In the genomic region with DNA sequence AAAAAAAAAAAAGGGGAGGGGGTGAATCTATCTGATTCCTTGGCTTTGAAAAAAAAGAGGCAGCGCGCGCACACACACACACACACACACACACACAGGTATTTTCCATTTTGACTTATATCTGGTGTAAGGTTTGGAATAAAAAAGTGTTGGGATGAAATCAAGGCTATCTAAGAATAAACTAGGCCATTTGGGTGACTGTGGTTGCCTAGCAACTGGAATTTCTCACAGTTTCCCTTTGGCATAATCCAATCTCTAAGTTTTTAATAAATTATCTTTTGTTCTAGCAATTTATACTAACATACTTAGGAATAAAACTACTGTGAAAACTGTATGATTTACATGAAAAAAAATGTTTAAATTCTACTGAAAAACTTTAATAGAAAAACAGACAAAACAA, we compare ENCODE assay signal across 23 mouse cellular contexts. TPM values are rescaled to one million over a fixed set of nuclear protein-coding genes. Genes with fewer than 3 reads are reported as not detected.
A peak's percentile ranks its signal among the peaks of the same experiment; 100 is the strongest.
DNase-seq lines count a peak whose midpoint lies in the region; ATAC-seq and TF ChIP-seq lines count a peak whose summit lies in the region.
"Had no signal": no experiment of that assay in that cellular context is flagged by ENCODE, and none has a peak within 500 bp of the region (broad histone marks: within the 10 kb centered on the region; RNA-seq: fewer than 3 reads in every experiment).

No protein-coding gene starts in this region.

- H3K27ac ChIP-seq in hindbrain, postnatal 0 days = no peak overlapping the region
- H3K27ac ChIP-seq in hindbrain, embryonic 12.5 days = no peak overlapping the region
- H3K27ac ChIP-seq in midbrain, postnatal 0 days (ENCODE audit: low read depth, low read length) = no peak overlapping the region
- H3K27ac ChIP-seq in midbrain, embryonic 16.5 days (ENCODE audit: low read length) = no peak overlapping the region
- H3K27ac ChIP-seq: forebrain, embryonic 10.5 days; forebrain, embryonic 15.5 days; gastrocnemius, adult 2 months; hindbrain, embryonic 13.5 days had no signal

- H3K36me3 ChIP-seq in hindbrain, postnatal 0 days (ENCODE audit: insufficient read depth, low read length) = no peaks in the 10 kb centered on the region
- peaks cover 15% of the 10 kb centered on the region for H3K36me3 ChIP-seq in hindbrain, embryonic 12.5 days
- no peaks in the 10 kb centered on the region for H3K36me3 ChIP-seq in midbrain, postnatal 0 days (ENCODE audit: insufficient read depth, low read length)
- H3K36me3 ChIP-seq in midbrain, embryonic 16.5 days (ENCODE audit: control insufficient read depth, insufficient read depth, low read length) = no peaks in the 10 kb centered on the region; the same call in 1 of the 2 replicates
- H3K36me3 ChIP-seq: forebrain, embryonic 15.5 days had no signal

- ATAC-seq in hindbrain, postnatal 0 days = no peak
- ATAC-seq in hindbrain, embryonic 12.5 days (ENCODE audit: low FRiP score) = no peak
- no peak for ATAC-seq in midbrain, postnatal 0 days (ENCODE audit: low FRiP score)
- no peak; the same call in 1 of the 2 replicates for ATAC-seq in midbrain, embryonic 16.5 days
- ATAC-seq: forebrain, embryonic 15.5 days; hindbrain, embryonic 16.5 days; inflammation-experienced regulatory T-cells, adult 6 months; intestine, embryonic 16.5 days had no signal

- H3K4me3 ChIP-seq in hindbrain, postnatal 0 days (ENCODE audit: low read length) = no peak overlapping the region
- no peak overlapping the region for H3K4me3 ChIP-seq in hindbrain, embryonic 12.5 days
- no peak overlapping the region for H3K4me3 ChIP-seq in midbrain, postnatal 0 days (ENCODE audit: low read depth, low read length)
- no peak overlapping the region for H3K4me3 ChIP-seq in midbrain, embryonic 16.5 days (ENCODE audit: low read depth, low read length)
- H3K4me3 ChIP-seq: forebrain, embryonic 10.5 days; forebrain, embryonic 15.5 days; gastrocnemius, adult 2 months; hindbrain, embryonic 13.5 days had no signal

- TF ChIP-seq CTCF in hindbrain, postnatal 0 days (IDR thresholded peaks at IDR 0.05; ENCODE audit: low read depth) = no peak
- no peak for TF ChIP-seq CTCF in midbrain, postnatal 0 days (IDR thresholded peaks at IDR 0.05)

- DNase-seq in adrenal gland, postnatal 36 days = peak; percentile 9 to 23
- no peak for DNase-seq in adrenal gland, postnatal 14 days
- DNase-seq in hindbrain, postnatal 0 days (ENCODE audit: low spot score) = peak; percentile 37
- DNase-seq in midbrain, postnatal 0 days (ENCODE audit: low spot score) = peak; percentile 30
- no peak for DNase-seq in ovary, postnatal 36 days (ENCODE audit: low spot score)
- DNase-seq: adrenal gland, postnatal 10 days; B cell, adult 2 months; cerebellum, adult 18-20 months; cerebellum, adult 9-10 months; cerebellum, postnatal 14 days; gastrocnemius, adult 2 months; gastrocnemius, postnatal 14 days; heart, adult 11 months had no signal

- 95% methylated on average over 3 of the region's 3 CpGs for WGBS in hindbrain, postnatal 0 days
- WGBS in hindbrain, embryonic 12.5 days = 91% methylated on average over 3 of the region's 3 CpGs
- WGBS in midbrain, postnatal 0 days = 92% methylated on average over 3 of the region's 3 CpGs
- WGBS in midbrain, embryonic 16.5 days = 98% methylated on average over 3 of the region's 3 CpGs

- no peak overlapping the region for H3K4me2 ChIP-seq in hindbrain, postnatal 0 days (ENCODE audit: low read depth, low read length)
- no peak overlapping the region for H3K4me2 ChIP-seq in hindbrain, embryonic 12.5 days (replicated peaks)
- H3K4me2 ChIP-seq in midbrain, postnatal 0 days (ENCODE audit: low read depth, low read length, poor library complexity, severe bottlenecking) = no peak overlapping the region
- H3K4me2 ChIP-seq in midbrain, embryonic 16.5 days (ENCODE audit: low read length) = no peak overlapping the region
- H3K4me2 ChIP-seq: forebrain, embryonic 15.5 days; heart, embryonic 11.5 days; hindbrain, embryonic 13.5 days had no signal

- no peaks in the 10 kb centered on the region for H3K9me3 ChIP-seq in hindbrain, postnatal 0 days (ENCODE audit: low read length)
- no peaks in the 10 kb centered on the region for H3K9me3 ChIP-seq in hindbrain, embryonic 12.5 days (replicated peaks)
- no peaks in the 10 kb centered on the region for H3K9me3 ChIP-seq in midbrain, postnatal 0 days (ENCODE audit: low read length)
- no peaks in the 10 kb centered on the region for H3K9me3 ChIP-seq in midbrain, embryonic 16.5 days (replicated peaks; ENCODE audit: control insufficient read depth, low read length, poor library complexity, severe bottlenecking)
- H3K9me3 ChIP-seq: forebrain, embryonic 10.5 days; forebrain, embryonic 15.5 days; hindbrain, embryonic 13.5 days had no signal

- H3K27me3 ChIP-seq in hindbrain, postnatal 0 days (ENCODE audit: insufficient read depth, low read length) = no peaks in the 10 kb centered on the region
- no peaks in the 10 kb centered on the region for H3K27me3 ChIP-seq in hindbrain, embryonic 12.5 days
- no peaks in the 10 kb centered on the region for H3K27me3 ChIP-seq in midbrain, postnatal 0 days (ENCODE audit: insufficient read depth, low read length)
- no peaks in the 10 kb centered on the region for H3K27me3 ChIP-seq in midbrain, embryonic 16.5 days (ENCODE audit: control insufficient read depth, insufficient read depth, low read depth, low read length)
- H3K27me3 ChIP-seq: CH12.LX; forebrain, embryonic 15.5 days; hindbrain, embryonic 13.5 days had no signal

- no peaks in the 10 kb centered on the region for H3K4me1 ChIP-seq in hindbrain, postnatal 0 days (ENCODE audit: insufficient read depth, low read length)
- no peaks in the 10 kb centered on the region for H3K4me1 ChIP-seq in hindbrain, embryonic 12.5 days
- no peaks in the 10 kb centered on the region for H3K4me1 ChIP-seq in midbrain, postnatal 0 days (ENCODE audit: insufficient read depth, low read length)
- no peaks in the 10 kb centered on the region for H3K4me1 ChIP-seq in midbrain, embryonic 16.5 days (ENCODE audit: control insufficient read depth, insufficient read depth, low read length)
- H3K4me1 ChIP-seq: forebrain, embryonic 15.5 days; hindbrain, embryonic 13.5 days had no signal

- no peak overlapping the region for H3K9ac ChIP-seq in hindbrain, postnatal 0 days (replicated peaks; ENCODE audit: low read length)
- H3K9ac ChIP-seq in hindbrain, embryonic 12.5 days = no peak overlapping the region
- H3K9ac ChIP-seq in midbrain, postnatal 0 days (replicated peaks; ENCODE audit: low read length, poor library complexity, severe bottlenecking) = no peak overlapping the region
- H3K9ac ChIP-seq in midbrain, embryonic 16.5 days (ENCODE audit: low read depth, low read length) = no peak overlapping the region
- H3K9ac ChIP-seq: forebrain, embryonic 15.5 days; hindbrain, embryonic 13.5 days had no signal

RNA-seq across cellular contexts. Expression of gene Ptbp3, which starts 42.5 kb away (rescaled TPM):
- 100 to 1,000 TPM; 104 to 123 TPM for total RNA-seq in adrenal gland, postnatal 36 days (2021)
- 121 and 137 TPM in 2 replicates for total RNA-seq in adrenal gland, postnatal 14 days (2021)
- total RNA-seq in hindbrain, postnatal 0 days (2014; rRNA removed) = 29.0 and 29.2 TPM in 2 replicates
- polyA plus RNA-seq in hindbrain, postnatal 0 days (2015; fragmentation: Nextera tagmentation; extraction: Ambion mirVana) = 12.0 and 13.2 TPM in 2 replicates
- polyA plus RNA-seq in hindbrain, embryonic 12.5 days (2016; fragmentation: Nextera tagmentation; extraction: Ambion mirVana) = 37.5 and 43.0 TPM in 2 replicates
- total RNA-seq in midbrain, postnatal 0 days (2014; rRNA removed) = 32.0 and 35.8 TPM in 2 replicates
- 9.7 and 10.5 TPM in 2 replicates for polyA plus RNA-seq in midbrain, postnatal 0 days (2015; fragmentation: Nextera tagmentation; extraction: Ambion mirVana)
- 14.1 and 19.3 TPM in 2 replicates for polyA plus RNA-seq in midbrain, embryonic 16.5 days (2015; fragmentation: Nextera tagmentation; extraction: Ambion mirVana)

Comparison
In these comparisons a context has a peak if more than half of its experiments do, and no peak if none do; other contexts are left out.
1. DNase-seq: peak in adrenal gland, postnatal 36 days (2 of 2), hindbrain, postnatal 0 days (single experiment) and midbrain, postnatal 0 days (single experiment); none in adrenal gland, postnatal 14 days (single experiment) and ovary, postnatal 36 days (single experiment).